Mouse (Mus musculus): ENCODE measurements around the gene Olfr1107.

The Olfr1107 gene

GRCm38 (mm10) chr2:87075717-87076116 lies at the start of gene Olfr1107:
Gene Olfr1107 (minus strand): TSS chr2:87075817.
- no peak for DNase-seq (ENCODE audit: extremely low spot score, low read depth, low spot score)

DNA sequence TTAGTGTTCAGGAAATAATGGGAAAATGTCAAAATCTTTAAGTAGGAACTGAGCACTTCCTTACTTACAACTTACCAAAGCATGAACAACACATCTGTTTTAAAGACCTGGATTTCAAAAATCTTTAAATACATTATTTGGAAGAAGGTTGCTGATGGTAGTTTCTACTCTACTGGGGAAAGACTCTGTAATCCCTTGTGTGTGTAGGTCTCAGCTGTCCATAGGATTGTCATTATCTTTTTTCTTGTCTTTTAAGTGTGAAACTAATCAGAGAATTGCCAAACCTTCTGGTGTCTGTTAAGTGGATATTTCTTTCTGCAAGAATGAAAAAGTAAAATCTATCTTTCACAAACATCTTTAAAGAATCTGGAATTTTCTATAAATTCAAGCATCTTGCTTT lies 38.9 kb upstream of the Olfr1107 start, which contains the start of gene Olfr259:
TSS of gene Olfr259 (minus strand) at position 101 of the 400 bp plus-strand sequence.
- no peak for DNase-seq (ENCODE audit: extremely low spot score, low read depth, low spot score)

- no peak for DNase-seq (ENCODE audit: extremely low spot score, low read depth, low spot score)
Observed at GRCm38 (mm10) chr2:87095908-87096307, 20.3 kb upstream of the Olfr1107 start, which contains the start of gene Olfr1109. Gene Olfr1109 (minus strand): TSS chr2:87096008.

DNA sequence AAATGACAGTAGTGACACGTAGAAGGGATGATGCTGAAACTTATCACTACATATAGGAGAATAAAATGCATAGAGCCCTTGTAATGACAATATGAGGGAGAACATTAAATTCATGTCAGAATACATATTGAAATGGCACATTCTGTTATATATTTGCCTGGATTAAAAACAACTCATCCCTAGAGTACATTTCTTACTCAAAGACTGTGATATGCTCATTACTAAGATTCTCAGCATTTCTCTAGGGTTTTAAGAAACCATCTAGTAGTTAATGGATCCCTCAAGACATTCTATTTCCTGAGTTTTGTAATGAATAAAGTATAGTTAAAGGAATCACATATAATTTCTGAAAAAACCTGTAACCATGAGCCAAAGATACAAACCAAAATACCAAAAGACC lies 23.4 kb downstream of the Olfr1107 start, which contains the start of gene Olfr1106:
TSS of gene Olfr1106 (minus strand) at position 101 of the 400 bp plus-strand sequence.
- no peak for DNase-seq (ENCODE audit: extremely low spot score, low read depth, low spot score)

DNA sequence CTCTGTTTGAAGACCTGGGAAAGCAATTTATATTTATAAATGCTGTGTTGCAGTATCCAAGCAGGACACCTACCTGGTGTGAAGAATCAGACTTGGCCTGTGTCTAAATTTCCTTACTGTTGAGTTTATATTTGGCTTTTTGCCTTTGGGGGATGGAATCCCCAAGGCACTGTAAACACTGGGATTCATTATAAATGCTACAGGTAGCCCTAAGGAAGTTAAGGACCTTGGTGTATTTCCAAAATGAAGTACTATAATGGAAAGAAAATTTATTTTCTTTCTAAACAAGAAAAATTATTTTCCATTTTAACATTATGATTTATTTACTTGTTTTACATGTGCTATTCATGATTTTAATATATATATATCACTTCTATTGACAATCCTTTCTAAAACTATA lies 39.2 kb downstream of the Olfr1107 start, which contains the start of gene Olfr1105:
TSS of gene Olfr1105 (minus strand) at position 101 of the 400 bp plus-strand sequence.
- DNase-seq (ENCODE audit: extremely low spot score, low read depth, low spot score): no peak

DNA sequence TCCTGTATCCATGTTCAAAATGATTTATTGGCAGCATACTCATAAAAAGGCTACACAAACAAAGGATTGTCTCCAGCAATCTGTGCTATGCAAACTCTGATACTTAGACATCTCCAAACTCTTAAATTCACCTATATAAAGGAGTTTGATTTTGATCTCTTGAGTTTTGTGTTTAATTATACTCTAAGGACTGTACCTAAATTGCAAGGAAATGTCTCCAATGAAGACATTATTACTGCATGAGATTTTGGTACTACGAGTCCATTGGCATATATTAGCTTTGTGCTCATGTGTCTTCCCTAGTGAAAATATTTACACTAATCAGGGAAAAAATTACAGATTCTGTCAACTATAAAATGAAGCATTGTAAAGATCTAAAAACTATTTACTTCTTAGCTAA lies 48.6 kb downstream of the Olfr1107 start, which contains the start of gene Olfr1104:
TSS of gene Olfr1104 (minus strand) at position 101 of the 400 bp plus-strand sequence.
- DNase-seq (ENCODE audit: extremely low spot score, low read depth, low spot score): no peak
